Mouse (Mus musculus): ENCODE results near the gene 1700029P11Rik. TPM values are rescaled to one million over a fixed set of nuclear protein-coding genes. Genes with fewer than 3 reads are reported as not detected.

1700029P11Rik gene
- total and polyA plus RNA-seq, 3 experiments = 0.07 TPM; not detected in 2

GRCm38 (mm10) chr15:81935869-81936637 is 44.3 kb upstream of the 1700029P11Rik start:
- DNase-seq (ENCODE audit: low read depth, low spot score) = no peak
- H3K27ac ChIP-seq (ENCODE audit: control insufficient read depth, low read depth, low read length) = no peak overlapping the region
- no peaks in the 10 kb centered on the region for H3K36me3 ChIP-seq (ENCODE audit: control insufficient read depth in 1 of 2, insufficient read depth in 2 of 2, low read length in 2 of 2)
- H3K4me1 ChIP-seq (ENCODE audit: control insufficient read depth in 1 of 2, insufficient read depth in 2 of 2, low read length in 2 of 2) = peaks cover 3 to 12% of the 10 kb centered on the region in 2 experiments; a peak in 1 of 4 replicates
- H3K27me3 ChIP-seq (ENCODE audit: control insufficient read depth in 1 of 2, insufficient read depth in 2 of 2, low read length in 2 of 2) = no peaks in the 10 kb centered on the region
- no peaks in the 10 kb centered on the region for H3K9me3 ChIP-seq (replicated peaks; ENCODE audit: insufficient read depth, low read length)
- no peak overlapping the region for H3K9ac ChIP-seq (ENCODE audit: control insufficient read depth, low read depth, low read length, poor library complexity, severe bottlenecking)
- no peaks in the 10 kb centered on the region for H3K79me2 ChIP-seq (ENCODE audit: control insufficient read depth, insufficient read depth, low read length, poor library complexity)
- TF ChIP-seq MXI1 (IDR thresholded peaks at IDR 0.05; ENCODE audit: low read depth, low read length) (no peak), UBTF (IDR thresholded peaks at IDR 0.05; ENCODE audit: borderline replicate concordance, insufficient read depth, low read depth, low read length) (no peak), BHLHE40 (IDR thresholded peaks at IDR 0.05; ENCODE audit: borderline replicate concordance, low read depth, low read length) (no peak), CHD1 (IDR thresholded peaks at IDR 0.05; ENCODE audit: low read depth, low read length) (no peak), MAZ (IDR thresholded peaks at IDR 0.05; ENCODE audit: low read depth, low read length) (no peak), ELF1 (IDR thresholded peaks at IDR 0.05; ENCODE audit: low read depth, low read length) (no peak), E2F4 (IDR thresholded peaks at IDR 0.05; ENCODE audit: borderline replicate concordance, low read depth, low read length) (no peak), MEF2A (IDR thresholded peaks at IDR 0.05; ENCODE audit: extremely low read depth, insufficient replicate concordance, low read depth, low read length, poor library complexity, severe bottlenecking) (no peak), USF2 (IDR thresholded peaks at IDR 0.05; ENCODE audit: borderline replicate concordance in 1 of 2, insufficient read depth in 1 of 2, low read depth in 1 of 2, low read length in 2 of 2) (no peak), GABPA (IDR thresholded peaks at IDR 0.05; ENCODE audit: low read depth, low read length) (no peak), SIN3A (IDR thresholded peaks at IDR 0.05; ENCODE audit: low read length) (no peak), ZC3H11A (IDR thresholded peaks at IDR 0.05; ENCODE audit: low read depth, low read length) (no peak), MYC (IDR thresholded peaks at IDR 0.05; ENCODE audit: low read depth, low read length) (no peak)
- no peak overlapping the region for H3K4me3 ChIP-seq (ENCODE audit: control insufficient read depth in 1 of 2, insufficient read depth in 1 of 2, low read depth in 2 of 2, low read length in 2 of 2)

- Histone ChIP-seq H3K4me1 (ENCODE audit: control insufficient read depth in 1 of 2, insufficient read depth in 2 of 2, low read length in 2 of 2) (peaks cover 3 to 12% of the 10 kb centered on the region in 2 experiments; a peak in 1 of 4 replicates), H3K9ac (ENCODE audit: control insufficient read depth, low read depth, low read length, poor library complexity, severe bottlenecking) (no peak within 1 kb of the TSS)
These were observed 43.7 kb upstream of the 1700029P11Rik start, which contains the start of gene Csdc2 for GRCm38 (mm10) chr15:81936679-81937078. Csdc2 (plus strand) TSS chr15:81936759.

More at GRCm38 (mm10) chr15:81936679-81937078, 43.7 kb upstream of the 1700029P11Rik start, which contains the start of gene Csdc2:
- DNase-seq (ENCODE audit: low read depth, low spot score) = no peak
- H3K27ac ChIP-seq (ENCODE audit: control insufficient read depth, low read depth, low read length) = no peak within 1 kb of the TSS
- H3K79me2 ChIP-seq (ENCODE audit: control insufficient read depth, insufficient read depth, low read length, poor library complexity) = no peaks in the 10 kb centered on the region
- H3K36me3 ChIP-seq (ENCODE audit: control insufficient read depth in 1 of 2, insufficient read depth in 2 of 2, low read length in 2 of 2) = no peaks in the 10 kb centered on the region
- no peak within 1 kb of the TSS for H3K4me3 ChIP-seq (ENCODE audit: control insufficient read depth in 1 of 2, insufficient read depth in 1 of 2, low read depth in 2 of 2, low read length in 2 of 2)
- H3K27me3 ChIP-seq (ENCODE audit: control insufficient read depth in 1 of 2, insufficient read depth in 2 of 2, low read length in 2 of 2) = no peaks in the 10 kb centered on the region
- TF ChIP-seq NRF1 (IDR thresholded peaks at IDR 0.05; ENCODE audit: insufficient read depth, low read depth, low read length, poor library complexity, severe bottlenecking) = no peak
- no peak for TF ChIP-seq POLR2AphosphoS5 (IDR thresholded peaks at IDR 0.05; ENCODE audit: borderline replicate concordance, low read depth, low read length)
- TF ChIP-seq EP300 (IDR thresholded peaks at IDR 0.05; ENCODE audit: low read depth in 1 of 2, low read length in 2 of 2) = no peak
- TF ChIP-seq MAX (IDR thresholded peaks at IDR 0.05; ENCODE audit: low read length) = no peak
- no peak for TF ChIP-seq CTCF (IDR thresholded peaks at IDR 0.05 in 2 of 3, conservative IDR thresholded peaks at IDR 0.05 in 1 of 3; ENCODE audit: control insufficient read depth in 1 of 3, insufficient read depth in 1 of 3, low read depth in 2 of 3, low read length in 3 of 3, poor library complexity in 1 of 3, severe bottlenecking in 1 of 3)
- no peak for TF ChIP-seq ZNF384 (IDR thresholded peaks at IDR 0.05; ENCODE audit: low read depth, low read length)
- H3K9me3 ChIP-seq (replicated peaks; ENCODE audit: insufficient read depth, low read length) = no peaks in the 10 kb centered on the region

All from MEL (cell line).